Mouse (Mus musculus) T-cell, adult 66 days (primary cell): Measurements from ENCODE around the gene Gm11397. TPM values are rescaled to one million over a fixed set of nuclear protein-coding genes. Genes with fewer than 3 reads are reported as not detected.

Experiments
- total RNA-seq, 2 experiments: library from RNA; stranded (reverse); gene quantifications; 3 replicates in 1 of 2; 4 replicates in 1 of 2; pipeline ENCODE4 v1.2.4; 2023

Gene Gm11397
- total RNA-seq: not detected

DNA sequence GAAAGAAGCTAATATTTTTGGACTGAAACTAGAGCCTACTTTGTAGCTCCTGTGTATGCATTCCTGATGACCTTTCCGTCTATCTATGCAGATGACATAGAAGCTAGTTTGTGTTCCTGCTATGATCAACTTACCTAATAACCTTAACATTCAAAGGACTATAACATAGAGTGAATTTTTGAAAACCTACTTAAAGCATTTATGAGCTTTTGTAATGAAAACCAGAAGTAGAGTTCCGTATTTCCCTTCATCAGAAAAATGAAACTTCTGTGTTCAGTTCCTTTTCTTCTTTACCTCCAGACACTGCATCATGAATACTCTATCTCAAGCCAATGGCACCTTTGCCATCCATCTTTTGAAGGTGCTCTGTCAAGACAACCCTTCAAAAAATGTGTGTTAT, at the start of gene Gm11397:
Gene Gm11397, plus strand, starts transcription at position 301 of the 400 bp plus-strand sequence.

Other genes starting within 250 kb of the Gm11397 start
- not detected for gene Serpinb9c, start 236.0 kb upstream of the Gm11397 start, total RNA-seq
- gene Serpinb9d, start 202.8 kb upstream of the Gm11397 start, total RNA-seq: not detected
- gene Serpinb9e, start 146.1 kb upstream of the Gm11397 start, total RNA-seq: not detected
- not detected for gene Serpinb9f, start 71.7 kb upstream of the Gm11397 start, total RNA-seq
- not detected for gene Serpinb9g, start 89.0 kb downstream of the Gm11397 start, total RNA-seq